Mouse (Mus musculus) thymus, postnatal 25 days (tissue): ENCODE measurements around the gene Npm3.

Experiments used
- DNase-seq: peaks from one replicate; pipeline ENCODE4 v3.0.0; 2022

The Npm3 gene

DNA sequence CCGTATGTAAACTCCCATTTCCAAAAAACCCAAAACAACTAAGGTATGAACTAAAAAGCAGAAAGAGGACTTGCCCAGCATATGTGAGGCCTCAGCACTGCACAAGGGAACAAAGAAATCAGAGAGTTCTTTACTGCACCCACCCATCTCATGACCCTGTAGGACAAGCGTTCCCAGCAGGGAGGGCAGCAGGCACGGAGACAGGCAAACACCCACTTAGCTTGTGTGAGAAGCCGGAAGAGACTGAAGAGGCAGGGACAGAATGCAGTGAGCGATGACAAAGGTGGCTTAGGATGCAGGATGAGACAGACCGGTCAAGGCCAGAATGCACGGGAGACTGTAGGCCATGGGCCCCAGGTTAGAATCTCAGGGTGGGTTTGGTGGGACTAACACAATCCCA lies 17.7 kb downstream of the Npm3 start:
- no peak for DNase-seq

DNA sequence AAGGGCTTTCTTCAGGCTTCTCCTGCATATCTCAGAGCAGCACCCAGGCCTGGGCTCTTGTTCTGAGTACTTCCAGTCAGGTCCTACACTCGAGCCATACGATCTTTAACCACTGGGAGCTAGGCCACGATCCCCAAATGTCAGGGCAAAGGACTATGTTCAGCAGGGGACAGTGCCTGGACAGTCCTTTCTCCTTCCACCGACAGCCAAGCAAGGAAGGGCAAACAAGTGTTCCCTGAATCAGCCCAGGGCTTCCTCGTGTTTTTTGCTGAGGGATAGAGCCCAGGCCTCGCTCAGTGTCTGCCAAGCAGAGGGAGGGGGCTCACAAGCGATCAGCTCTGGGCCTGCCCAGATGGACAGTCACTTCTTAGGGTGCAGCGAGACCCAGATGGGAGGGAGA lies 19.3 kb downstream of the Npm3 start:
- DNase-seq = no peak

DNA sequence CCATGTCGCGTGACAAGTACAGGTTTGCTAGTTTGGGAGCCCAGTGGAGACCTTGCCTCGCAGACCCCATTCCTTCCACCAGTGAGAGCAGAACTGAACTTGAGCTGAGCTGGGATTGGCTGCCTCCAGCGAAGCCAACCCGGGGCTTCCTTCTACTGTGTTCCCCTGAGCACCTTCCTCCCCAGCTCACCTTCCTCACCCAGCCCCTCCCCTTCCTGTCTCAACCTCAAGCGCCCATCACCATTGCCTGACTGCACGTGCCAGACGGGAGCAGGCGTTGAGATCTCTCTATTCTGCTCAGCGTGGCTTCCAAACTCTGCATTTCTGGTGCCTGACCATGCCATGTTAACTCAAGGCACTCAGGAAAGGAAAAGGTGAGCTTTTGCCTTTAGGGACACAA lies 22.2 kb downstream of the Npm3 start:
- DNase-seq = peak; percentile 72

- DNase-seq = no peak
Observed at GRCm38 (mm10) chr19:45725677-45726277, 23.6 kb downstream of the Npm3 start.

- no peak for DNase-seq
Observed at GRCm38 (mm10) chr19:45722188-45722587, 27.2 kb downstream of the Npm3 start.

- DNase-seq = no peak
Observed at GRCm38 (mm10) chr19:45718286-45718685, 31.1 kb downstream of the Npm3 start.

DNA sequence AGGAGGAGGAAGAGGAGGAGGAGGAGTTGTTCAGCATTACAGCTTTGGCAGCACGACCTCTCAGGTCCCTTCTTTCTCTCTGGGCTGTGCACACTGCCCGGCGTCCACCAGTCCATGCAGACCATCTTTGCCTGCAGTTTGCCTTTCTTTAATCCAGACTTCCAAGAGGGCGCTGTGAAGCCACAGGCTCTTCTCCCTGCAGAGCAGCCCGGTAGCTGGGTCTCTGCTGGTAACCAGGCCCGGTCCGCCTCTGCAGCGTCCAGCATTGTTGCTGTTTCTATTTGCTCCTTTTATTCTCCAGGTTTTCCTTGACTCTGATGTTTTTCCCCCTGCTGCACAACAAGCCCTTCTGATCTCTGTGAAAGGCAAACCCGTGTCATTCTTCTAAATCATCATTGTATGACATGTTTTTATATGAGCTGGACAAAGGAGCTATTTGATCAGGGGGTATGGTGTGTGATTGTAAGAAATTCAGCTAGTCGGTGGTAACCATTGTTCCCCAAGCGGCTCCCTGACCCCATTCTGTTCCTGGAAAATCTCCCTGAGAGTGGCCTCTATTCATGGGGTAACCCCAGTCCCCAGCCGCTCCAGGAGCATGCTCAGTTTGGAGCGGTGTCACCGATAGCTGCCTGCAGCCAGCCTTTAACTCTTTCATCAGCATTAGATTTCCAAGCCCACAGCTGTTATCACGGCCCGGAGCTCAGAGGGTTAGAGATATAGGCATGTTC lies 31.7 kb downstream of the Npm3 start:
- DNase-seq = no peak

DNA sequence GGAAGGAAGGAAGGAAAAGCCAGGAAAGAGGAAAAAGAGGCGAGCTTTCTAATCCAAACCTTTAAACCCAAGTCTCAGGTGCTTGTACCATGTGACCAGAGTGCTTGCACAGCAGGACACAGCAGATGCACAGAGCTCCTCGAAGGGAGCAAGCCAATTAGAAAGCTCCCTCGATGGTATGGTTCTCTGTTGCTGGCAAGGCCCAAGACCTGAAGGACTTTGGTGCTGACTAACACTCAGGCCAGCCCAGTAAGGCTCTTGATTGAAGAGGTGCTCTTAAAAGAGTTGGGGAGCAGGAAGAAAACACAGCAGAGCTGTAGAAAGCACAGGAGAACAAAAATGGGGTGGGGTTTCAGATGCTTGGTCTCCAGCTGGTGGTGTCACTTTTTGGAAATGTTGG lies 40.7 kb downstream of the Npm3 start:
- no peak for DNase-seq
